Mouse (Mus musculus): ENCODE data around the gene Gins1.
"Not testable (repeated sequence)": the region's sequence is repeated elsewhere in the genome, so short reads cannot be mapped to it uniquely, and the experiment has no call there.

Gins1 gene

DNA sequence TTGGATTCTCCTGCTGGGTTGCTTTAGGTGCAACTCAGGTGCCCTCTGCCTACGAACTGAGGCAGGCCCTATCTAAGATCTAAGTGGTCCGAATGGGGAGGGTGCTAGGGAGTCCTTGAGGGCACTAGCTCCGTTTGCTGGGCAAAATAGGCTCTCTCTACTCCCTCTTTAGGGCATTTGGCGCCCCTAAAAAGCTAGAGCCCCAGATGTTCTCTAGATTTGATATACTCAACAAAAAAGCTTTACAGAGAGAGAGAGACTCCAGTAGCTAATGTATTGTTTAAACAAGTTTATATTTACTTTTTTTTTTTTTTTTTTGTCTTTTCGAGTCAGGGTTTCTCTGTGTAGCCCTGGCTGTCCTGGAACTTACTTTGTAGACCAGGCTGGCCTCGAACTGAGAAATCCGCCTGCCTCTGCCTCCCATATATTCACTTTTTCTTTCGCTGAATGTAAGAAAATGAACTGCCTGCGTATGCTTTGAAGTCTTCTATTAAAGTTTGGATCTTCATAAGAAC lies at the start of gene Gins1:
Gins1 (plus strand) TSS at position 465 of the 515 bp plus-strand sequence.
- no peak for DNase-seq (ENCODE audit: low spot score)

DNA sequence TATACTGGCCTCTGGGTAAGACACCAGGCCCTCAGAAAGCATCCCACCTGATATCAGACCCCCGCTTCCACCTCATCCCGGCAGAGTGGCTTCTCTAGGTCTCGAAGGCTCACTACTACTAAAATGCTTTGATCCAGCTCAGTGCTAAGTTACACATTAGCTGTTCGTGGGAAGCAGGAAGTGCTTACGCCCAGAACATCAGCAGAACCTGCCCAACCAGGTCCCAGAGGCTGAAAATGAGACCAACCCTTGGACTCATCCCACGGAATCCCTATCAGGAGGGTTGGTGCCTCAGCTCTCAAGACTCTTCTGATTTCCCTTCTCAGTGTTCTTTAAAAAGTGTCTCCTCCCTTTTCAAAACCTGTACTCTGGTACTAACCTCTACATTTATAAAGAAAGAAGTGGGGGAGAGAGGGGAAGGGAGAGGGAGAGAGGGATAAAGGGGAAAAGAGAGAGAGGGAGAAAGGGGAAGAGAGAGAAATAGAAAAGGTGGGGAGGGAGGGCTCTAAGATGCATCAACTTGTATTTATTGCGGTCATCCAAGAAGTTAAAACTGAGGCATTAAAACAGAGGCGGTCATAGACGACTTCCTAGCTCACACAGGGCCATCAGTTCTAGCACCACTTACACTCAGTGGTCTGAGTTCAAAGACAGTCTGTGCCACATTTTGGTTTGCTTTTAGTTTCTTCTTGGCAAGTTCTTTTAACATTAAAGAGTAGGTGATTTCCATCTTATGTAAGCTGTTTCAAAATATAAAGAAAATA lies 46.3 kb upstream of the Gins1 start:
- DNase-seq (ENCODE audit: low spot score) = no peak

DNA sequence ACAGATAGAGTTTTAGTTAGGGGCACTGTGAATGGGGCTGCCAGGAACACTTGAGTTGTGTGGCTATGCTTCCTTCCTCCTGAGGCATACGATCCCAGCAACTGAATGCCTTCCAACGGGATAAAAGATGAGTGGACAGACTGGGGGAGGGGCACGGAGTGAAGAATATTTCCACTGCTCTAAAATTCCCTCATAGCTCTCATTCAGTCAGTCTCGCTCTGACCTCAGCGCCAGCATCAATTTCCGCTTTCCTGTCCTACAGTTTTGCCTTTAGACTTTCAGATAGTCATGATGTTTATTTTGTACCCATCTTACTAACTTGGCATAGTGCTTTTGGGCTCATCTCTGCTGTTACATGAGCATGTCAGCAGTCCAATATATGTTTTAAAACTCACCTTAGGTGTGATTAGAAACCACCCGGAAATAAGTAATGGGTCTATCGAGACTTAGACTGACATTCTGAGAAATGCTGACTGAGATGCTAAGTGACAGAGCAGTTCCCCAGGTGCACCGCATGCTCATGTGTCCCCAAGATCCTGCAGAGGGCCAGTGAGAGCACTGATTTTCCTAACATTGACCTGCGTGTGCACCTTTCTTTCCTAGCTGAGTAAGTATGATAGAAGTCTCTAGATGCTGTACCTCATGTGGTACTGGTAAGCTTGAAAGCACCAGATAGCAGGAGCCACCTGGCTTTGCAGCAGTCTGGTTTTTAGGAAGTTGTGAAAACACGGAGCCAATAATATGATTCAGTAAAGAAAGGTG lies 45.3 kb upstream of the Gins1 start:
- DNase-seq (ENCODE audit: low spot score) = no peak

DNA sequence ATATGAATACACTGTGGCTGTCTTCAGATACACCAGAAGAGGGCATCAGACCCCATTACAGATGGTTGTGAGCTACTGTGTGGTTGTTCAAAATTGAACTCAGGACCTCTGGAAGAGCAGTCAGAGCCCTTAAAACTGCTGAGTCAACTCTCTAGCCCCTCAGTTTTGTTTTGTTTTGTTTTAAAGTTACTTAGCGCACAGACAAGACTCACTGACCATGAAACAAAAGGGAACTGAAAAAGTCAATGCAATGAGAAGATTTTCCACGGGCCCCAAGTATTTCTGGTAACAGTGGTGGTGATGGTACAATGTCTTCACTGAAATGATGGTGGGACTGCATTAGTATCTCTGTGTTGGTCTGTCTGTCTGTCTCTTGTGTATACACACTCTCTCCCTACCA lies 44.1 kb upstream of the Gins1 start:
- DNase-seq (ENCODE audit: low spot score) = no peak

DNA sequence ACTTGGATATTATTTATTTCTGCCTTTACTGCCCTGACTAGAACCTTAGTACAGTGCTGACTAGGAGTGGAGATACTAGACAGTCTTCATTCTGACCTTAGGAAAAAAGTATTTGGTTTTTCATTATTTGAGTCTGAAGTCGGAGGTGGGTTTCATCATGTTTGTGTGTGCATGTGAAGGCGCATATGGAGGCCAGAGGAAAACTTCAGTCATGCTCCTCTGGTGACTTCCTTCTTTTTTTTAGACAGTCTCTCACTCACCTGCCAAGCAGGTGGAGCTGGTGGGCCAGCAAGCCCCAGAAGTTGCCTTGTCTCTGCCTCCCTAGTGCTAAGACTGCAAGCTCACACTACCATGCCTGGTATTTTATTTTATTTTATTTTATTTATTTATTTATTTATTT lies 38.2 kb upstream of the Gins1 start:
- DNase-seq (ENCODE audit: low spot score) = no peak

DNA sequence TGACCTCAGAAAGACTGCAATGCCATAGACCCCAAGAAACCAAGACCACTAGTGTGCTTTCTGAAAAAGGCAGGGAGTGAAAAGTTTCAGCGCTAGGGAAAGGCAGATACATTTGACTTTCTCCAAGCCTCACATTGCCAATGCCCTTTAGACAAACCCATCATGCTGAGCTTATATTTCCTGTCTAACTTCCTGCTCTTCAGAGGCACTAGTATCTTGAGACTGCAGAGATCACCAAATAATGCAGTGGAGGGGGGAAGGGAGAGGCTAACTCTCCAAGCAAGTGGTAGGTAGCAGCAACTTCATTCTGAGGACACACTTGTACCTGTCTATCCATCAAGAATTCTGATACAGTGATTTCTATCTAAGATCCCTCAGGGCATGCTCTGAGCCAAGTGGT lies 35.8 kb upstream of the Gins1 start:
- no peak for DNase-seq (ENCODE audit: low spot score)

DNA sequence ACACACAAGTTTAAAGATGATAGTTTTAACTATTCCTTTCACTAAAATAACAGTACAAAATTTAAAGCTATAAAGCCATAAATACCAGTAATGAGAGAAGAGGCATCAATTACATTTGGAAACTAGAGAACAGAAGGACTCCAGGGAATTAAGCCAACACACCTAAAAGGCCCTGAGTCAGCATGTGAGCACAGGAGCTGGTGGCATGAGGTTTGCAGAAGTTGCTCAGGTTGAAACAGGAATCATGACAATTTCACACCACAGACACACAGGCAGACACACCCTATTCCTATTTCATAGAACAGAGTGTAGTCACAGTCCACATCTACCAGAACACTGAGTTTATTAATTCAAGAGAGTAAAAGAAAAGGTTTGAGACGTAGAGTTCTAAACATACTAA lies 30.7 kb upstream of the Gins1 start:
- no peak for DNase-seq (ENCODE audit: low spot score)

DNA sequence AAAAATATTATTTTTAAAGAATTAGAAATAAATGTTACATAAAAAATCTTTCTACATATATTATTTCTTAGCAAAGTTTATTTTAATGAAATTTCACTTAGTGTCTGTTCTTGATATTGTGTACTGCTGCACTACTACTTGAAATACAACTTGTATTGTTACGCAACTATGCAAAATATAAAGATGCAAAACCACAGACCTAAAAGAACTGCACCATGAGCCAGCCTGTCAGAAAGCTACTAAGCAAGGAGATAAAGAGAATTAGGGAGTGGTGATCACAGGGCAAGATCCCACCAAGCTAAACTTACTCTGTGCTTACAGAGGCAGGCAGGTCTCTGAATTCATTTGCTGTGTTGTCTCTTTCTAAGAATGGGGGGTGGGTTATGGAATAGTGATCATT lies 30.0 kb upstream of the Gins1 start:
- no peak for DNase-seq (ENCODE audit: low spot score)

DNA sequence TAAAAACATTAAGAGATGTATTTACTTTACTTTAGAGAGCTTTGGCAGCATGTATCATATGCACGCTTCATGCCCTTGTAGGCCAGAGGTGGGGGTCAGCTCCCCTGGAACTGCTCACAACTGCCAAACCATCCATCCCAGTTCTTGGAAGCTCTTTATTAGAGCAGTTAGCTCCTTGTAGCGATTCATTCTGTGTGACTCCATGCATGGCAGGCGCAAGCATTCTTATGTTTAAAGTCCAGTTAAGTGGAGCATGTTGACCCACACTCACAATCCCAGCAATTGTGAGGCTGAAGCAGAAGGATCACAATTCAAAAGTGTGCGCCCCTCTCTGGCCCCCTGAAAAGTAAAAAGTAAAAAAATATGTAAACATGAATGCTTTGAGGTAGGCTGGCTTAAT lies 27.6 kb upstream of the Gins1 start:
- no peak for DNase-seq (ENCODE audit: low spot score)

DNA sequence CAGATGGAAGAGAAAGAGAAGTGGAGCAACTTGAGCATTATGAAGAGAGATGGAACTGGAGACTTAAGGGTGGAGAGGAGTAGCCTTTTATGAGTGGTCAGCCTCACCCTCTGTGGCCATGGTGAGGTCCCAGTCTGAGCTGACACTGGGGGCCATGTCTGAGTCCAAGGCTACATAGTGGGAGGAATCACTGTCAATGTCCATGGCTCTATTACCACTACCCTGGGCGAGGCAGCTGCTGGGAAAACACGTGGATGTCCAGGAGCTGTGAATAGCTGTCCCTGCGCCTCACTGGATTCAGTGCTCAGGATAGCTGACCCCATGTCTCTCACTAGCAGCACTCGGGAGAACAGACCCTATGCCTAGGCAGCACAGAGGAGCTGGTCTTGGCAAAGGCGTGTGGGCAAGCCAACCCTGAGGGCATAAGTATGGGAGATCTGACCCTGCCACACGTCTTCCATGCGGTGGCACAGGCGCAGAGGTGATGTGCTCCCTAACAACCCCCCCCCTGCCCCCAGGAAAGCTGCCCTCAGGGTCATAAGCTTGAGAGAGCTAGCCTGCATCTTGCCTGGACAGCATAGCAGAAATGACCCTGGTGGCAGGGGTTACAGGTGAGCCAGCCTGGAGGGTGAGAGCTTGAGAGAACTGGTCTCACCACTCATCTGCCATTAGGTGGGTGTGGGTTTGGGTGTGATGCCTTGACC lies 21.0 kb upstream of the Gins1 start:
- DNase-seq (ENCODE audit: low spot score) = no peak

DNA sequence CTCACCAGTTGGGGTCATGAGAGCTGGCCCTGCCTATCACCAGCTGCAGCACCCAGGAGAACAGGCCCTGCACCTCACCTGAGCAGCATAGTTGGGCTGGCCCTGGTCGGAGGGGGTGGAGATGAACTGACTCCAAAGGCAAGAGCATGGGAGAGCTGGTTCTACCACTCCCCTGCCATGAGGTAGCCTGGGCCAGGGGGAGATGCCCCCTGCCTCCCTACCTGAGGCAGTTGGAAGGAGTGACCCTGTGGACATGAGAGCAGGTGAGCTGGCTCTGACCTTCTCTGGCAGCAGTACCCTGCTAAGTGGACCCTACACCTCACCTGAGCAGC lies 20.5 kb upstream of the Gins1 start:
- DNase-seq (ENCODE audit: low spot score) = no peak

DNA sequence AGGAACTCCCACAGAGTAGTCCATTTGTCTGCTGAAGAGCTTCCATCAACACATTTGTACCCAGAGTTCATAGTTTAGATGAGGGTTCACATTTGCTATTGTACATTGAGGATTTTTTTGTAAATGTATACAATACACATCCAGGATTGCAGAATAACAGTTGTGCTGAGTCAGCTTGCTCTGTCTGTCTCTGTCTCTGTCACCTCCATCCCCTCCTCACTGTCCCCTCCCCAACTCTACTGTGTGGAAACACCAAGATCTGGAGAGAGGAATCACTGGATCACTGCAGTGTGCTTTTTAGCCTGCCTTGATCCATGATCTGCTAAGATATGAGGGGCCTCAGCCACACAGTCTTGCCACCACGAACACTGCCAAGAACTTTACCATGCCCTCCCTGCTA lies 19.4 kb upstream of the Gins1 start:
- no peak for DNase-seq (ENCODE audit: low spot score)

DNA sequence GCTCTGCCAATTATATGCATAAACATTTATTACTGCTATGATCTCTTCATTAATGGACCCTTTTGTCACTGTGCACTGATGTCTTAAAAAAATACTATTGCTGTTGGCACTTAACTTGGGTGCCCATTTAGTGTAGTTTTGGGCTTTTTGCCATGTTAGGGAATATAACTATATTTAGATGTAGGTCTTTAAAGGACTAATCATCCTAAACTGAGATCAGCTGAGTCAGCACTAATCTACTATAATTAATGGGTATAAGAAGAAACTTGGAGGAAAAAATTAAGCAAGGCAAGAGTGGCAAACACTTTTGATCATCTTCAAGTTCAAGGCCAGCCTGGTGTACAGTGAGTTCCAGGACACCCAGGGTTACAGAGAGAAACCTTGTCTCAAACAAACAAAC lies 18.9 kb upstream of the Gins1 start:
- DNase-seq (ENCODE audit: low spot score) = no peak

DNA sequence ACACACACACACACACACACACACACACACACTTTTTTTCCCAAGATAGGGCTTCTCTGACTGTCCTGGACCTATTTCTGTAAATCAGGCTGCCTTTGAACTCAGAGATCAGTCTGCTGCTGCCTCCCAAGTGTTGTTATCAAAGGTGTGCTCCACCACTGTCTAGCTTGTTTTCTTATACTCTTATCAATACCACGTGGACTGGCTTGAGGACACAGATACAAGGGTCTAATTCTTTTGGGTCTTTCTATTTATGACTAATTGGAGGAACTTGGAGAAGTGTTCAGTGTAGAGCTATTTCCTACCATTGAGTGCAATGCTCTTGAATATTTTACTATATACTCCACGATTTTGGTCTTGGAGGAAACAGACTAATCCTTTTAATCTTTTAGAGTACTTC lies 17.8 kb upstream of the Gins1 start:
- no peak for DNase-seq (ENCODE audit: low spot score)

DNA sequence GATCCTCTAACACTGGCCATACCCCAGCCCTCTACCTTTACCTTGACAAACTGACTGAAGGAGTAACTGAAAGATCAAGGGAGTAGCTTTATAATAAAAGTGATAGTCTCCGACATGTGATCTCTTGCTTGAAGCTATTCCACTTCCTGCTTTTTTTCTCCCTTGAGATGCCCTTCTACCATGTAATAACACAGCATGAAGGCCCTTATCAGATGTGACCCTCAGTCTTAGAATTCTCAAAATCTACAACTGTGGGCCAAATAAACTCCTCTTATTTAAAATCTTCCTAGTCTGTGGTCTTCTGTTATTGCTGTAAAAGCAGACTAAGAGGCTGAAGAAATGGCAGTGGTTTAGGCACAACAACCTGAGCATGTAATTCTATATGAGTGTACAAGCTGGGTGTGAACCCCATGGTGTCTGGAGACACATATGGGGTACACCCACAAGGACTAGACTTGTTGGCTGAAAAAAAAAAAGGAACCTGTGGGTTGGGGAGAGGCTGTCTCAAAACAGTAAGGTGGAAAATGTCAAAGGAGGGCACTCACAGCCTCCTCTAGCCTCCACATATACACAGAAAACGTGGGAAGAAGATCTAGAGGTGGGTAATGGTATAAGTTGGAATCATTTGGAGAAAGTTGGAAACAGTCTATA lies 10.5 kb upstream of the Gins1 start:
- no peak for DNase-seq (ENCODE audit: low spot score)

DNA sequence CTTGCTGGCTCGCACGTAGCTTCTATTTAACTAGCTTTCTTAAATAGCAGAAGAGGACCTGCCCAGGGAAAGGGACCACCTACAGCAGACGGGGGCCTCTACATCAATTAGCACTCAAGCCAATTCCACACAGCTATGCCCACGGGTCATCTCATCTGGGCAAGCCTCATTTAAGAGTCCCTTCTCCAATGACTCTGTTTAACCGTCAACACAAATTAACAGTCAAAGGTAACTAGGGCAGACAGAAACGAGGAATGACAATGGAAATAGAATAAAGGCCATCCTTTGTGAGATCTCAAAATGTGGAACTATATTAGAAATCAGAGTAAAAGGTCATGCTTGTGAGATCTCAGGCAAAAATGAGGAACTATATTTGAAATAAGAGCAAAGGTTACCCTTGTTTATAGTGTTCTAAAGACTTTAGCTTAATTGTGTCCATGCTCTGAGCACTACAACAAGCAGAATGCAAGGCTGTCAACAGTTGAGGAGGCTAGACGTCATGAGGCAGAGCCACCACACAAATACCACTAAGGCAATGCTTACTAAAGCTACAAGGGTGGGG lies 9.4 kb upstream of the Gins1 start:
- no peak for DNase-seq (ENCODE audit: low spot score)

DNA sequence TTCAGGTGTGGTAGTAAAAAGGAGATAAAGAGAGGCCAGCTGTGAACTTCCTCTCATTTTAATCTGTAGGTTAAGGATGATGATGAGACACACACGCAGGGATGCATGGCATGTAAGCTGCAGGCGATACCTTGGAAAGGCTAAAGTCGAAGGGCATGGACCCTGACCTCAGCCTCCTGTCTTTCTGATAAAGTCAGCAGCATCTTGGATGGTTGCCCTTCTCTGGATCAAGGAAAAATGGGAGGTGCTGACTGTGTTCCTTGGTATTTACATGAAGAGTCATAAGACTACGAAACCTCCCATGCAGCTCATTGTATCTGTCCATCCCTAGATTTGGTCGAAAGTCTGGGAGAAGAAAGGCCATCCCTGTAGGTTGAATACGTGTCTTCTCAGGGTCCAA lies 4.9 kb upstream of the Gins1 start:
- DNase-seq (ENCODE audit: low spot score) = no peak

DNA sequence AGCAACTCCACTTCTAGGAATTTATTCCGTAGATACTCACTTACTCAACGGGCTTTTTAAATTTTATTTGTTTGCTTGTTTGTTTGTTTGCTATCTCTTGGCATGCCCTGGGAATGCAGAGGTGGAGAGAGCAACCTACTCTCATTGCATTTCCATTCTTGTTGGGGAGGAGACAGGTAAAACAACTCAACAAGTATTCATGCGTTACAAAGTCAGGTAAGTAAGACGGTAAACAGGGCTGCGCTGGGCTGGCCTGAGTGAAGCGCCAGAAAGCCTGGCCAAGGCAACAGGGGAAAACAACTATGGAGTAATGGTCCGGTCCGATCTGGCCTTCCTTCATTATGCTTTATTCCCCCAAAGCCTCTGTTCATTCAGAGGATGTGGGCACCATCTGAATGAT lies 2.9 kb upstream of the Gins1 start:
- DNase-seq (ENCODE audit: low spot score) = no peak

DNA sequence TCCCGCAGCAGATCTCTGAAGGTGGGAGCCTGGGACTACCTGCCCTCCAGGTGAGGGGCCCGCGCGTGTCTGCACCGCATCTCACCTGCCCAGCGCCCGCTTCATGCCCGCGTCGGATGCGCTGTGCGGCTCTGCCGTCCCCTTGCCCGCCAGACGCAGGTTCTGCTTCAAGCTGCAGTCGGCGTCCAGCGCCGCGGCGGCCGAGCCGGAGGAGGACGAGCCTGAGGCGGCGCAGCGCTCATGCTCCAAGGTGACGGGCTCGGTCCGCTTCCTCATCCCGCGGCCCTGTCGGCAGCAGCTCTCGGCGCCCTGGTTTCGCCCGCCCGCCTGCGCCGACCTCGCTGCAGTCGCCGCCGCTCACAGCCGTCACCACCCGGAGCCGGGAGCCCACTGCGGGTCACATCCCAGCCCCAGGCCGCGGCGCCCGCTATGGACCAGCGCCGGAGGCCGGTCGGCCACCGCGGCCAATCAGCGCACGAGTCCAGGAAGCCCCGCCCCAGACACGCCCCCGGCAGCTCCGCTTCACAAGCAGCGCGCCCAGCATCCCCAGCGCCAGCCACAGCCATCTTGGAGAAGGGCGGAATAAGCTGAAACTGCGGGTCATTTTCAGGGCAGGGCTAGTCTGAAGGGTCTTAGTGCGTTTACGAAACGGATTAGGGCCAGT lies 796 bp upstream of the Gins1 start, which contains the start of gene Abhd12:
Abhd12 (minus strand) TSS at position 470 of the 664 bp plus-strand sequence.
- peak; percentile 96 for DNase-seq (ENCODE audit: low spot score)

DNA sequence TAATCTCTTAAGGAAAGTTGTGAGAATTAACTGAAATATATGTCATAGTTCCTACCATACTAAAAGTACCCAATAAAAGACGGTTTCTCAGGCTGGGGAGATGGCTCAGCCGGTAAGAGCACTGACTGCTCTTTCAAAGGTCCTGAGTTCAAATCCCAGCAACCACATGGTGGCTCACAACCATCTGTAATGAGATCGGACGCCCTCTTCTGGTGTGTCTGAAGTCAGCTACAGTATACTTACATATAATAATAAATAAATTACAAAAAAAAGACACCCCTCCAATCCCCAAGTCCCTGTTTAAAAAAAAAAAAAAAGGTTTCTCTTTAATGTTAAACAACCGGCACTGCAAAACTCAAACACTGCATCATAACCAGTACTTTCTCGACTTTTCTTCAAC lies 3.7 kb downstream of the Gins1 start:
- DNase-seq (ENCODE audit: low spot score) = not testable (repeated sequence)

DNA sequence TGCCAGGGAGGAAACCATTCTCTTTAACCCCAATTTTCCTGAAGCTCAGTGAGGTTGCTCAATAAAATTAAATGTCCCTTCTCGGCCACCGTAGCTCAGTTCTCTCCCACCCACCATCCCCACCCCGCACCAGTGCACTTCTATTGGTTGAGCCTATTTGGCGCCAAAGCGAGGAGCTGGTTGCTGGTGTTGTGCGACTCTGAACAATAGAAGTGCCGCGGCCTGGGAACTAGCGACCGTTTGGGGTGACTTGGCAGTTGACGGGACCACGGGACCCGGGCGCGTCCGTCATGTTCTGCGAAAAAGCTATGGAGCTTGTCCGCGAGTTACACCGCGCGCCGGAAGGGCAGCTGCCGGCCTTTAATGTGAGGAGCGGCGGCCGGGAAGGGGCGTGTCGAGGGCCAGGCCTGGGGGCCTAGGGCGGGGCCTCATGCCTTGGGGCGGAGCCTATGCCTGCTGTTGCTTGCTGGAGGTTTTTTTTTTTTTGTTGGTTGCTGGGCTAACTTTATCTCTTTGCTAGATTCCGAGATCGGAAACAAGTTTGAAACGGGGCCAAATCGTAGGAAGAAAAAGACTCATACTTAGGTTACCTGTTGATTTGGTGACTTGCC lies 4.3 kb downstream of the Gins1 start:
- DNase-seq (ENCODE audit: low spot score) = peak; percentile 88

Measured in ovary, adult 18-20 months (tissue).